Mouse (Mus musculus) mouse trophoblast stem cell (cell line): ENCODE measurements around the gene 5430419D17Rik.

Experiments used
- in situ Hi-C, 2 experiments: fragments of 300-500 bp; cut with MseI, MboI; formaldehyde crosslinking; loops; 2 replicates in 1 of 2; 3 replicates in 1 of 2; pipeline ENCODE4 v1.15.1; 2025

5430419D17Rik gene

DNA sequence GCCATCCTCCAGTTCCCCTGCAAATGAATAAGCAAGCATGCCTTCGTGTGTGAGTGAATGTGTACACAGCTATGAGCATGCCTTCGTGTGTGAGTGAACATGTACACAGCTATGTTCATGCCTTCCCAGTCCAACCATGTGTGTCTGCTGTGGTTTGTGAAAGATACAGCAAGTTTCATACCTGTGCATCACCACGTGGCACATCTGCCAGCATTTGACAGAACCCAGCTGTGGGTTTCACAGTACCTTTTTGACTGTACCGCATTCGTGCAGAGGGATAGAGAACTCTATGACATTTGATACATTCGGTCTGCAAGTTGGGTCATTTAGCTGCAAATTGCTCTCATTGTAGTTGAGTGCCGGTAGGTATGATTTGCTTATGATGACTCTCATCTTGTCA is 140.3 kb downstream of the 5430419D17Rik start:
- in situ Hi-C loops = no loop called here

DNA sequence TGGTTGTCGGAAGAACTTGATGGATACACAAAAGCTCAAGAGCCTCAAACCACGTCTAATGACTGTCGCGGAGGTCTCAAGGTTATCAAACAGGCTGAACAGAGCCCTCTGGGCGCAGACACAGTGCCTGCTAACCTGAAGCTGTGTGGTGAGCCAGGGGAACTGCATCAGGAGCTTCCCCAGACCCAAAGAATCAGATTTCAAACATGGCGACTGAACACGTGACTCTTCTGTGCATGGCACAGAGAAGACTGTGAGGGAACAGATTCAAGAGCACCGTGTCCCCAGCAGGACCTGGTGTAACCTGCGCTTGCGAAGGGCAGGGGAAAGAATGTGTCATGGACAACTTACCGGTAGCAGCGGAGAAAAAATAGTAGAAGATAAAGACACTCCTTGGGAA is 143.4 kb downstream of the 5430419D17Rik start:
- in situ Hi-C loops = no loop called here

DNA sequence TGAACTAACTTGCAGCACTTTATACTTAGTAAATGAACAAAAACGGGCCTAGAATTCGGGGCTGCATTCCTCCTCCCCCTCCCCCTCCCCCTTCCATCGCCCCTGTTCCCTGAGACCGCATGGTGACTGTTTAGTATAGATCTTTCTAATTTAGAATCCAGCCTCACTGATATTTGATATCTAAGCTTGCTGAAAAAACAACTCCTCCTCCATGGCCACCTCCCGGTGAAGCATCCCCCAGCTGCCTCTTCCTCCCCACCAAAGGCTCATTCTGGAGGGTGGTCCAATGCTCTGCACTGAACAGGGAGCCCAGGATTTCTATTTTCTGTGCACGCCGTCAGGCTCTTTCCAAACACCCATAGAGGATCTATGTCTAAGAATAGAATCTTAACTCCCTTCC is 144.1 kb downstream of the 5430419D17Rik start:
- in situ Hi-C loops = no loop called here

DNA sequence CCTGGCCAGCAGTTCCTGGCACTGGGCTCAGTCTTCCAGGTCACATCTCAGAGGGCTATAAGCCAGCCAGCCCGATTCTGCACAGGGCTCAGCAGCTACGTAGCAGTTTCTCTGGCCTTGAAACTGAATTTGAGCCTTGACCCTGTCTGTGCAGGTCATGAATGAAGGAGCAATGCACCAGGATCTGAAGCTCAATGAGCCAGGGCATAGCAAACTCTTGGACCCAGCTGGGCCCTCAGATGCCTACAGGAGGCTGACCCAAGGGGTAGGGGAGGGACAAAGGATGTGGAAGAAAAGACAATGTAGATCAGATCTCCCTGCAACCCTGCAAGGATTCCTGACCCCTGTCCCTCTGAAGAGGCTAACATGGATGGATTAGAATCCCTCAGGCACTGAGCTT is 148.0 kb downstream of the 5430419D17Rik start, which contains the start of gene Cuzd1:
Gene Cuzd1 (minus strand): TSS at position 101 of the 400 bp plus-strand sequence.
- in situ Hi-C loops = no loop called here

DNA sequence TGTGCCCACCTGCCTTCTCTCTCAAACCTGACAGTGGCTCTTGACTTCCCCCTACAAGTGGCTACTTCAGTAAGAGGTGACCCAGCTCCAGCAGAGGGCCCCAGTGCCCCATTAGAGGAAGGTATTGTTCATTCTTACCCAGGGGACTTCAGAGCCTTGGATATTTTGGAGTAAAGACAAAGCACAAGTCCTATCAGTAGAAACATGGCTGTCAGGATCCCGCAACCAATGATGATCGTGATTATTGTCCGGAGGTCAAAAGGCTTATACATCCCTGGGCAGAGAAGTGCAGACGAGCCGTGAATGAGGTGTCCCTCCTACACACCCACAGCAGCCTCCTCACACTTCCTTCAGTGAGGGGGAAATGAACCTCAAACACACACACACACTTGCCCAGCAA is 152.9 kb downstream of the 5430419D17Rik start:
- in situ Hi-C loops = no loop called here

DNA sequence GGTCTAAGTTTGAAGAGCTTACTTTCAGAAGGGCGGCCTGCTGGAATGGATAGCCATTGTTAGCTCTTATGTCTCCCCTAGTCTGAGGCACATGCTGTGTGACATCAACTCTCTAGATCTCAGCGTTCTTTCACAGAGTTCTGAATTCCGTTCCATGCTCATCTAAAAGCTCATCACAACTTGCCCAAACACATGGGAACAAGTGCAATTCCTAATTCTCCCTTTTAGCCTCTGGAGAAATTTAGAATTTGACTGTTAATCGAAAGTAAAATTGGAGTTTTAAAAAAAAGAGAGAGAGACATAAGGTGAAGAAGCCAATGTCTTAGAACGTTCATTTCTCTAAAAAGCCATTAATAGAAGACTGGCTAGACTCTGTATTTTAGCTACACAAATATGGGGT is 155.2 kb downstream of the 5430419D17Rik start, which contains the start of gene Fam24b:
Gene Fam24b (minus strand): TSS at position 101 of the 400 bp plus-strand sequence.
- in situ Hi-C loops = no loop called here

DNA sequence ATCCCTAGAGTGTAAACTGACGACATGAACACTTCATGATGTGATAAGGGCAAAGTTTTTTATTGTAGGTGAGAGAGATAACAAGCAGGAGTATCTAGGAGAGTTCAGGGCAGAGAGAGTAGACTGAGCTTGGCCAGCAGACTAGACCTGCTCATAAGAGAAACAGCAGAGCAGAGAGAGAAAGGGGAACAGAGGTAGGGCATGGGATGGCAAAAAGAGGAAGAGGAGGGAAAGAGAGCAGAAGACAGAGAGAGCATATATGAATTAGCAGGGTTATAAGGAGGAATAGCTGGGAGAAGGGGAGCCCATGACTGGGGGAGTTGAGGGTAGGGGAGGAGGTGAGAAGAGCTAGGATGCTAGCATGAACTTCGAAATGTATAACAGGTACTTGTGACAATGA is 157.5 kb downstream of the 5430419D17Rik start:
- in situ Hi-C loops = no loop called here

DNA sequence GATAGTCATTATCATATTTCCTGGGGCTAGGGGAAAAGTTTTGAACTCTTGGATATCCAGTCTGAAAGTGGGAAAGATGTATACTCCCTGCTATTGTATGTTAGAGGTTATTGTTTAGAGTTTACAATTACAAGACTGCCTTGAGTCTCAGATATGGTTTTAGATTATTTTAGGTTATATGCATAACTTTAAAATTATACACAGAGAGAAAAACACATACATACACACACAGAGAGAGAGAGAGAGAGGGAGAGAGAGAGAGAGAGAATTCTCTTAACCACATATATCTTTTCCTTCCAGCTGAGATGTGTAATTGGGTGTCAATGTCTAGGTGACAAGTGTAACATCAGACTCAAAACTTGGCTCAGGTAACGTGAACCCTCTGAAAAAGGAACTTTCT is 159.4 kb downstream of the 5430419D17Rik start, which contains the start of gene Fam24a:
Gene Fam24a (plus strand): TSS at position 301 of the 400 bp plus-strand sequence.
- in situ Hi-C loops = no loop called here

DNA sequence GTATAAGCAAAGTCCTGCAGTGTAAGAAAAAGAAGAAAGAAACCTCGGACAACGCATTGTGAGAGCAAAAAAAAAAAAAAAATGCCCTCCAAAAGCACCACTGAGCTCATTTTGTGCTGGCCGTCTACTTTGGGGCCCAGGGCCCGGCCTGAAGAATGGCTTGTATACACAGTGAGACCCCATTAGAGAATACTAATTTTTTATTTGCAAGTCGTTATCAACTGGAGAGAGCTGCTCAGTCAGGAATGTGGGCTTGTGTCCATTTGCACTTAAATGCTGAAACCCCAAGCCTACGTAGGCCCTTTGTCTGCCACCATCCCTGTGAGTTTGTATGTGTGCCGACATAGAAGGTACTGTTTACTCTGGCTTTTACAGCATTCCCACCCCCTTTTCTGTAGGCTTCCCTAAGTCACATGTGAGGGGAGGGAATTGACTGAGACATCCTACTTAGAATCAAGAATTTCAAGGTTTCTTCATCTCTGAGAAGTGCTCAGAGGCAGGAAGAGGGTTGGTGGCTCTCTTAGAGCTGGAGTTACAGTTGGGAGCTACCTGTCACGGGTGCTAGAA is 163.4 kb downstream of the 5430419D17Rik start:
- in situ Hi-C loops = no loop called here

DNA sequence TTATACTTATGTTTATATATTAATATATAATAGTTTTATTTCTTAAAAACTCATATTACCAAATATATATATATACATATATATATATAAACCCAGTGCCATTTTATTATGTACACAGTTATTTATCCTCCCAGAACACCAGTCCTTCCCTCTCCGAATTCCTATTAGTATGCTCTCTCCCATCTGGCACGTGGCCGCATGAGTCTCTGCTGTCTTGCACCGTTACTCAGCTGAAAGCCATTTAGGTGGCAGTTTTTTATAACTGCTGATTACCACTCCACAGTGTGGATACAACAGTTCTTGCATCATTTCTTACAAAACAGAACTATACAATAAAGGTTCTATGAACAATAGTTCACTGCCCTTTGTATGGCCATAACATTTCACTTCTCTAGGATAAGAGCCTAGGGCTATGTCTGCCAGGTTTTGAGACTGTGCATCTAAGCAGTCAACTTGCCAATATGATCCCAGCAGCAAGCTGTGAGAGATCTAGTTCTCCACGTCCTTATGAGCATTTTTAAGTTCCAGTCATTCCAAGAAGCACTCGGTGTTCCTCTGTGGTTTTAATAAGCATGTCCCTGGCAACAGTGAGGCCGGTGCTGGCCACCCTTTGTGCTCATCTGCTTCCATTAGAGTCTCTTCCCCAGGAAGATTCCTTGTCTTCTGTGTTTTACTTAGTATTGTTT is 171.8 kb downstream of the 5430419D17Rik start:
- in situ Hi-C loops = no loop called here
